Mouse (Mus musculus) lung, embryonic 16.5 days (tissue): Measurements from ENCODE around the gene Nxpe5. TPM values are rescaled to one million over a fixed set of nuclear protein-coding genes. Genes with fewer than 3 reads are reported as not detected.

Experiments used
- polyA plus RNA-seq: library from polyadenylated mRNA; unstranded; fragments of >200 nt; fragmentation: Nextera tagmentation; extraction: Ambion mirVana; gene quantifications from 2 replicates; pipeline ENCODE4 v1.2.1, GENCODE M21; 2015

Gene Nxpe5
- polyA plus RNA-seq, 1 experiment from 2014 or later: not detected

Other genes starting within 250 kb of the Nxpe5 start
- gene Azgp1, start 244.4 kb upstream of the Nxpe5 start, polyA plus RNA-seq: 1.1 TPM in 1 of 2 replicates, not detected in the other
- gene Smok3a, start 204.6 kb upstream of the Nxpe5 start, polyA plus RNA-seq: not detected in 2 replicates
- gene Smok3b, start 204.5 kb upstream of the Nxpe5 start, polyA plus RNA-seq: not detected in 2 replicates
- gene Smok3c, start 172.7 kb upstream of the Nxpe5 start, polyA plus RNA-seq: not detected in 2 replicates
- 14.8 and 18.1 TPM in 2 replicates for gene Zkscan1, start 140.8 kb upstream of the Nxpe5 start, polyA plus RNA-seq
- 57.9 and 61.5 TPM in 2 replicates for gene Zscan21, start 109.0 kb upstream of the Nxpe5 start, polyA plus RNA-seq
- 22.8 and 24.0 TPM in 2 replicates for gene Zfp113, start 70.2 kb upstream of the Nxpe5 start, polyA plus RNA-seq
- gene Cops6, start 64.8 kb upstream of the Nxpe5 start, polyA plus RNA-seq: 292 and 301 TPM in 2 replicates
- 26.2 and 27.4 TPM in 2 replicates for gene Ap4m1, start 53.9 kb upstream of the Nxpe5 start, polyA plus RNA-seq
- gene Mcm7, start 53.5 kb upstream of the Nxpe5 start, polyA plus RNA-seq: 180 and 197 TPM in 2 replicates
- 87.3 and 88.8 TPM in 2 replicates for gene Taf6, start 38.4 kb upstream of the Nxpe5 start, polyA plus RNA-seq
- gene Cnpy4, start 38.4 kb upstream of the Nxpe5 start, polyA plus RNA-seq: 59.5 and 60.5 TPM in 2 replicates
- 7.6 and 8.8 TPM in 2 replicates for gene Mblac1, start 31.6 kb upstream of the Nxpe5 start, polyA plus RNA-seq
- gene Lamtor4, start 29.6 kb downstream of the Nxpe5 start, polyA plus RNA-seq: 56.7 and 62.1 TPM in 2 replicates
- 3.8 and 6.2 TPM in 2 replicates for gene BC037034, start 38.1 kb downstream of the Nxpe5 start, polyA plus RNA-seq
- 1.2 and 1.5 TPM in 2 replicates for gene Gal3st4, start 46.9 kb downstream of the Nxpe5 start, polyA plus RNA-seq
- 0.13 and 0.19 TPM in 2 replicates for gene Gm43720, start 54.1 kb downstream of the Nxpe5 start, polyA plus RNA-seq
- gene Gpc2, start 54.1 kb downstream of the Nxpe5 start, polyA plus RNA-seq: 16.7 and 17.1 TPM in 2 replicates
- 3.5 and 4.4 TPM in 2 replicates for gene Stag3, start 54.3 kb downstream of the Nxpe5 start, polyA plus RNA-seq
- 0.39 TPM in 1 of 2 replicates, not detected in the other for gene Pvrig, start 116.1 kb downstream of the Nxpe5 start, polyA plus RNA-seq
- 32.3 and 32.9 TPM in 2 replicates for gene Zfp157, start 215.6 kb downstream of the Nxpe5 start, polyA plus RNA-seq